Comparison of ENCODE assay signal across 8 mouse cellular contexts in genomic region chr2:32712934-32713817, GRCm38 (mm10). TPM values are rescaled to one million over a fixed set of nuclear protein-coding genes. Genes with fewer than 3 reads are reported as not detected.
DNase-seq lines count a peak whose midpoint lies in the region; ATAC-seq lines count a peak whose summit lies in the region.

TSS of gene Cdk9 (minus strand) at chr2:32713076.

- 1% methylated on average over 52 of the region's 79 CpGs for WGBS in hindbrain, embryonic 15.5 days

- peaks cover 30% of the 10 kb centered on the region for H3K4me1 ChIP-seq in hindbrain, embryonic 15.5 days (replicated peaks)

- peaks cover 21% of the 10 kb centered on the region for H3K36me3 ChIP-seq in hindbrain, embryonic 15.5 days

- peak; percentile 92 for DNase-seq in R1 (ENCODE audit: low read depth, low spot score)
- DNase-seq in cerebellum, postnatal 25 days = peak; percentile 96 to 98
- peak; percentile 93 to 96 for DNase-seq in frontal cortex, postnatal 36 days (ENCODE audit: low spot score in 2 of 2)
- peak; percentile 88 for DNase-seq in left cerebral cortex, adult 11 months (ENCODE audit: low spot score)
- peak; percentile 95 to 96 for DNase-seq in lung, postnatal 4 days
- peak; percentile 89 for DNase-seq in retina, postnatal 7 days (ENCODE audit: low read depth, low spot score)
- peak; percentile 97 for DNase-seq in urinary bladder, adult 2 months (ENCODE audit: low spot score)

- peak within 1 kb of the TSS; percentile 100 for H3K27ac ChIP-seq in hindbrain, embryonic 15.5 days (replicated peaks)

- H3K27me3 ChIP-seq in hindbrain, embryonic 15.5 days = no peaks in the 10 kb centered on the region

- peak within 1 kb of the TSS; percentile 97 for H3K9ac ChIP-seq in hindbrain, embryonic 15.5 days

- peak within 1 kb of the TSS; percentile 85 for H3K4me2 ChIP-seq in hindbrain, embryonic 15.5 days

- no peaks in the 10 kb centered on the region for H3K9me3 ChIP-seq in hindbrain, embryonic 15.5 days

- ATAC-seq in hindbrain, embryonic 15.5 days (ENCODE audit: low FRiP score, low read depth) = peak; percentile 89

- H3K4me3 ChIP-seq in hindbrain, embryonic 15.5 days = peak within 1 kb of the TSS; percentile 86

RNA-seq across cellular contexts. Expression of gene Cdk9, which starts in this region (rescaled TPM):
- 69.0 and 73.4 TPM in 2 replicates for polyA plus RNA-seq in hindbrain, embryonic 15.5 days (2015; fragmentation: Nextera tagmentation; extraction: Ambion mirVana)
- 112 and 151 TPM in 2 replicates for polyA plus RNA-seq in urinary bladder, adult 2 months (2012; rRNA removed)

Comparison
In these comparisons a context has a peak if more than half of its experiments do, and no peak if none do; other contexts are left out.
1. Peak in every context shown above with its lines: DNase-seq, ATAC-seq, H3K4me3 ChIP-seq and H3K27ac ChIP-seq.